23 mouse cellular contexts compared by ENCODE assay signal in the genomic region with DNA sequence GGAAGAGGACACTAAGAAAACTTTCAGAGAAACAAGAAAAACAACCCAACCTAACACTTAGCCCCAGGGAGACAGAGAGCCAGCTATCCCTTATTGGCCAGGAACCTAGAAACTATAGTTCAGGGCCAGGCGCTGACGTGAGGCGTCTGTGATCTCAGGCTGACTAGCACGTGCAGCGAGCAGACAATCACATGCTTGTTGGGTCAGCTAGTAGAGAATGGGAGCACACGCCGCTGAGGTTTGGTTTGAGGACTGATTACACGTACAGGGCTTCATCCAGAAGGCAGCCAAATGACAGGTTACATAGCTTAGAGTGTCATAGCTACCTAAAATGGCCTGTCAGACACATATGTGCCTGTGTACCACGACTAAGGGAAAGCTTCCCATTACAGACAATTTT. TPM values are rescaled to one million over a fixed set of nuclear protein-coding genes. Genes with fewer than 3 reads are reported as not detected.
DNase-seq lines count a peak whose midpoint lies in the region; ATAC-seq and TF ChIP-seq lines count a peak whose summit lies in the region.
"Had no signal": no experiment of that assay in that cellular context is flagged by ENCODE, and none has a peak within 500 bp of the region (broad histone marks: within the 10 kb centered on the region; RNA-seq: fewer than 3 reads in every experiment).

No protein-coding gene starts in this region.

- H3K27me3 ChIP-seq in forebrain, embryonic 14.5 days (replicated peaks; ENCODE audit: control insufficient read depth, insufficient read depth, low read length) = no peaks in the 10 kb centered on the region
- no peaks in the 10 kb centered on the region for H3K27me3 ChIP-seq in forebrain, postnatal 0 days (ENCODE audit: insufficient read depth, low read length)
- no peaks in the 10 kb centered on the region; the same call in 1 of the 2 replicates for H3K27me3 ChIP-seq in midbrain, embryonic 11.5 days (ENCODE audit: control insufficient read depth, insufficient read depth, low read length)
- H3K27me3 ChIP-seq in midbrain, postnatal 0 days (ENCODE audit: insufficient read depth, low read length) = no peaks in the 10 kb centered on the region; the same call in none of the 2 replicates
- H3K27me3 ChIP-seq: heart, embryonic 12.5 days; heart, embryonic 15.5 days had no signal

- H3K9ac ChIP-seq in forebrain, embryonic 14.5 days (ENCODE audit: low read length) = no peak overlapping the region
- no peak overlapping the region for H3K9ac ChIP-seq in forebrain, postnatal 0 days
- H3K9ac ChIP-seq in midbrain, embryonic 11.5 days (ENCODE audit: low read length) = no peak overlapping the region
- H3K9ac ChIP-seq in midbrain, postnatal 0 days (replicated peaks; ENCODE audit: low read length, poor library complexity, severe bottlenecking) = no peak overlapping the region
- H3K9ac ChIP-seq: heart, embryonic 12.5 days; heart, embryonic 15.5 days; hindbrain, embryonic 14.5 days had no signal

- no peaks in the 10 kb centered on the region for H3K9me3 ChIP-seq in forebrain, embryonic 14.5 days (replicated peaks; ENCODE audit: control insufficient read depth, low read length)
- no peaks in the 10 kb centered on the region for H3K9me3 ChIP-seq in forebrain, postnatal 0 days (ENCODE audit: low read length)
- no peaks in the 10 kb centered on the region for H3K9me3 ChIP-seq in midbrain, embryonic 11.5 days (ENCODE audit: control insufficient read depth, low read length)
- no peaks in the 10 kb centered on the region for H3K9me3 ChIP-seq in midbrain, postnatal 0 days (ENCODE audit: low read length)
- H3K9me3 ChIP-seq: heart, embryonic 12.5 days; heart, embryonic 15.5 days; hindbrain, embryonic 10.5 days had no signal

- H3K36me3 ChIP-seq in forebrain, embryonic 14.5 days (ENCODE audit: control insufficient read depth, insufficient read depth, low read length) = no peaks in the 10 kb centered on the region
- no peaks in the 10 kb centered on the region for H3K36me3 ChIP-seq in forebrain, postnatal 0 days (ENCODE audit: insufficient read depth)
- H3K36me3 ChIP-seq in midbrain, embryonic 11.5 days (ENCODE audit: control insufficient read depth, insufficient read depth, low read length) = no peaks in the 10 kb centered on the region
- H3K36me3 ChIP-seq in midbrain, postnatal 0 days (ENCODE audit: insufficient read depth, low read length) = no peaks in the 10 kb centered on the region
- H3K36me3 ChIP-seq: heart, embryonic 12.5 days; heart, embryonic 15.5 days; hindbrain, embryonic 10.5 days had no signal

- 63% methylated on average over 9 of the region's 9 CpGs for WGBS in forebrain, embryonic 14.5 days
- 68% methylated on average over 9 of the region's 9 CpGs for WGBS in forebrain, postnatal 0 days
- WGBS in midbrain, embryonic 11.5 days = 78% methylated on average over 9 of the region's 9 CpGs
- WGBS in midbrain, postnatal 0 days = 73% methylated on average over 9 of the region's 9 CpGs

- peaks cover 6% of the 10 kb centered on the region; the same call in 1 of the 2 replicates for H3K4me1 ChIP-seq in forebrain, embryonic 14.5 days (ENCODE audit: control insufficient read depth, insufficient read depth, low read length)
- H3K4me1 ChIP-seq in forebrain, postnatal 0 days (ENCODE audit: insufficient read depth) = no peaks in the 10 kb centered on the region
- peaks cover 2% of the 10 kb centered on the region for H3K4me1 ChIP-seq in midbrain, embryonic 11.5 days (ENCODE audit: control insufficient read depth, insufficient read depth, low read length)
- no peaks in the 10 kb centered on the region for H3K4me1 ChIP-seq in midbrain, postnatal 0 days (ENCODE audit: insufficient read depth, low read length)
- H3K4me1 ChIP-seq: heart, embryonic 12.5 days; heart, embryonic 15.5 days had no signal

- TF ChIP-seq CTCF in forebrain, postnatal 0 days (IDR thresholded peaks at IDR 0.05; ENCODE audit: low read depth) = no peak
- TF ChIP-seq CTCF in midbrain, postnatal 0 days (IDR thresholded peaks at IDR 0.05) = no peak

- ATAC-seq in forebrain, embryonic 14.5 days = peak; percentile 33
- no peak for ATAC-seq in forebrain, postnatal 0 days
- ATAC-seq in midbrain, embryonic 11.5 days (ENCODE audit: low FRiP score) = peak; percentile 40; the same call in 1 of the 2 replicates
- ATAC-seq in midbrain, postnatal 0 days (ENCODE audit: low FRiP score) = no peak
- ATAC-seq in inflammation-experienced regulatory T-cells, adult 6 months = no peak
- ATAC-seq: activated CD4-positive, CD25-positive, alpha-beta regulatory T cell, adult 4 months; CD4-positive, CD25-positive, alpha-beta regulatory T cell, adult 4 months; hindbrain, postnatal 0 days; intestine, postnatal 0 days had no signal

- no peak for DNase-seq in forebrain, embryonic 14.5 days (ENCODE audit: low spot score)
- no peak for DNase-seq in forebrain, postnatal 0 days
- DNase-seq in midbrain, embryonic 11.5 days (ENCODE audit: low spot score, missing footprints) = no peak
- no peak for DNase-seq in midbrain, postnatal 0 days (ENCODE audit: low spot score)
- DNase-seq in retina, embryonic 14.5 days (ENCODE audit: low spot score) = peak; percentile 67
- DNase-seq: adrenal gland, adult 8-10 months; adrenal gland, postnatal 25 days; cerebellum, adult 18-20 months; cerebellum, adult 9-10 months; cerebellum, postnatal 14 days; gastrocnemius, postnatal 10 days; gastrocnemius, postnatal 36 days; heart, postnatal 10 days; heart, postnatal 36 days had no signal

- H3K4me2 ChIP-seq in forebrain, embryonic 14.5 days (ENCODE audit: low read length) = no peak overlapping the region
- no peak overlapping the region for H3K4me2 ChIP-seq in forebrain, postnatal 0 days (ENCODE audit: low read depth)
- no peak overlapping the region for H3K4me2 ChIP-seq in midbrain, embryonic 11.5 days
- H3K4me2 ChIP-seq in midbrain, postnatal 0 days (ENCODE audit: low read depth, low read length, poor library complexity, severe bottlenecking) = no peak overlapping the region
- H3K4me2 ChIP-seq: heart, embryonic 12.5 days; heart, embryonic 15.5 days had no signal

- H3K27ac ChIP-seq in forebrain, embryonic 14.5 days (ENCODE audit: low read depth, low read length) = no peak overlapping the region
- H3K27ac ChIP-seq in forebrain, postnatal 0 days (ENCODE audit: low read depth, low read length) = no peak overlapping the region
- H3K27ac ChIP-seq in midbrain, embryonic 11.5 days (ENCODE audit: low read depth, low read length) = no peak overlapping the region
- no peak overlapping the region for H3K27ac ChIP-seq in midbrain, postnatal 0 days (ENCODE audit: low read depth, low read length)
- H3K27ac ChIP-seq: heart, embryonic 15.5 days; hindbrain, embryonic 14.5 days; hindbrain, postnatal 0 days had no signal

- no peak overlapping the region for H3K4me3 ChIP-seq in forebrain, embryonic 14.5 days (ENCODE audit: low read depth, low read length)
- no peak overlapping the region for H3K4me3 ChIP-seq in forebrain, postnatal 0 days (ENCODE audit: low read depth, low read length)
- no peak overlapping the region for H3K4me3 ChIP-seq in midbrain, embryonic 11.5 days (ENCODE audit: low read depth, low read length)
- no peak overlapping the region for H3K4me3 ChIP-seq in midbrain, postnatal 0 days (ENCODE audit: low read depth, low read length)
- H3K4me3 ChIP-seq: heart, embryonic 12.5 days; heart, embryonic 15.5 days; hindbrain, embryonic 10.5 days had no signal

RNA-seq across cellular contexts. Expression of gene Alpk1, which starts 52.3 kb away (rescaled TPM):
- polyA plus RNA-seq in forebrain, embryonic 14.5 days (2014; fragmentation: Nextera tagmentation; extraction: Ambion mirVana) = 0.93 and 1.1 TPM in 2 replicates
- 1.3 and 3.5 TPM in 2 replicates for total RNA-seq in forebrain, postnatal 0 days (2014; rRNA removed)
- 0.30 and 0.39 TPM in 2 replicates for polyA plus RNA-seq in forebrain, postnatal 0 days (2015; fragmentation: Nextera tagmentation; extraction: Ambion mirVana)
- 0.70 and 0.72 TPM in 2 replicates for polyA plus RNA-seq in midbrain, embryonic 11.5 days (2014; fragmentation: Nextera tagmentation; extraction: Ambion mirVana)
- 0.60 and 0.99 TPM in 2 replicates for total RNA-seq in midbrain, postnatal 0 days (2014; rRNA removed)
- polyA plus RNA-seq in midbrain, postnatal 0 days (2015; fragmentation: Nextera tagmentation; extraction: Ambion mirVana) = 0.20 and 0.25 TPM in 2 replicates
- under 1 TPM in 2 of 3 experiments, not detected in 1; 0.55 to 0.57 TPM for polyA plus RNA-seq in inflammation-experienced regulatory T-cells, adult 6 months (2017; shearing (Covaris generic))

Comparison
In these comparisons a context has a peak if more than half of its experiments do, and no peak if none do; other contexts are left out.
1. ATAC-seq: peak in forebrain, embryonic 14.5 days (single experiment) and midbrain, embryonic 11.5 days (single experiment); none in forebrain, postnatal 0 days (single experiment), midbrain, postnatal 0 days (single experiment) and inflammation-experienced regulatory T-cells, adult 6 months (single experiment).